Mouse (Mus musculus): Measurements from ENCODE around the gene Etl4. TPM values are rescaled to one million over a fixed set of nuclear protein-coding genes. Genes with fewer than 3 reads are reported as not detected.
A peak's percentile ranks its signal among the peaks of the same experiment; 100 is the strongest.

Gene Etl4
- total RNA-seq, 4 experiments from 2014 or later: 83.0 to 91.4 (median 88.6) TPM

GRCm38 (mm10) chr2:20559723-20560122, 650.1 kb downstream of the Etl4 start:
- no peak for DNase-seq (ENCODE audit: low spot score in 2 of 2)

GRCm38 (mm10) chr2:20560581-20560980, 651.0 kb downstream of the Etl4 start:
- DNase-seq (ENCODE audit: low spot score in 2 of 2): no peak

GRCm38 (mm10) chr2:20563036-20563435, 653.5 kb downstream of the Etl4 start:
- DNase-seq (ENCODE audit: low spot score in 2 of 2): no peak

GRCm38 (mm10) chr2:20568456-20568855, 658.9 kb downstream of the Etl4 start:
- DNase-seq (ENCODE audit: low spot score in 2 of 2): no peak

GRCm38 (mm10) chr2:20571940-20572339, 662.4 kb downstream of the Etl4 start:
- no peak for DNase-seq (ENCODE audit: low spot score in 2 of 2)

- DNase-seq (ENCODE audit: low spot score in 2 of 2): no peak
Observed at GRCm38 (mm10) chr2:20580331-20580730, 670.8 kb downstream of the Etl4 start.

GRCm38 (mm10) chr2:20583032-20583431, 673.5 kb downstream of the Etl4 start:
- DNase-seq (ENCODE audit: low spot score in 2 of 2): no peak

- DNase-seq (ENCODE audit: low spot score in 2 of 2): no peak
Observed at GRCm38 (mm10) chr2:20583562-20584153, 674.1 kb downstream of the Etl4 start.

GRCm38 (mm10) chr2:20587913-20588312, 678.3 kb downstream of the Etl4 start:
- no peak for DNase-seq (ENCODE audit: low spot score in 2 of 2)

GRCm38 (mm10) chr2:20588631-20589030, 679.1 kb downstream of the Etl4 start:
- no peak for DNase-seq (ENCODE audit: low spot score in 2 of 2)

- DNase-seq (ENCODE audit: low spot score in 2 of 2): no peak
Observed at GRCm38 (mm10) chr2:20594129-20594528, 684.5 kb downstream of the Etl4 start.

GRCm38 (mm10) chr2:20595000-20595399, 685.4 kb downstream of the Etl4 start:
- no peak for DNase-seq (ENCODE audit: low spot score in 2 of 2)

GRCm38 (mm10) chr2:20596558-20596957, 687.0 kb downstream of the Etl4 start:
- DNase-seq (ENCODE audit: low spot score in 2 of 2): no peak

GRCm38 (mm10) chr2:20597193-20597592, 687.6 kb downstream of the Etl4 start:
- DNase-seq (ENCODE audit: low spot score in 2 of 2): no peak

- no peak for DNase-seq (ENCODE audit: low spot score in 2 of 2)
Observed at GRCm38 (mm10) chr2:20602656-20603055, 693.1 kb downstream of the Etl4 start.

- DNase-seq (ENCODE audit: low spot score in 2 of 2): no peak
Observed at GRCm38 (mm10) chr2:20603536-20603935, 694.0 kb downstream of the Etl4 start.

- DNase-seq (ENCODE audit: low spot score in 2 of 2): no peak
Observed at GRCm38 (mm10) chr2:20603991-20604390, 694.4 kb downstream of the Etl4 start.

- DNase-seq (ENCODE audit: low spot score in 2 of 2): peak in 1 of 2 experiments; percentile 16
Observed at GRCm38 (mm10) chr2:20609203-20609602, 699.6 kb downstream of the Etl4 start.

GRCm38 (mm10) chr2:20615948-20616347, 706.4 kb downstream of the Etl4 start:
- peak in 1 of 2 experiments; percentile 23 for DNase-seq (ENCODE audit: low spot score in 2 of 2)

- DNase-seq (ENCODE audit: low spot score in 2 of 2): no peak
Observed at GRCm38 (mm10) chr2:20618396-20618795, 708.8 kb downstream of the Etl4 start.

GRCm38 (mm10) chr2:20619881-20620280, 710.3 kb downstream of the Etl4 start:
- DNase-seq (ENCODE audit: low spot score in 2 of 2): no peak

GRCm38 (mm10) chr2:20629156-20629712, 719.7 kb downstream of the Etl4 start:
- DNase-seq (ENCODE audit: low spot score in 2 of 2): no peak

GRCm38 (mm10) chr2:20638604-20639003, 729.0 kb downstream of the Etl4 start:
- no peak for DNase-seq (ENCODE audit: low spot score in 2 of 2)

All from layer of hippocampus, adult 8-10 months (tissue).